Mouse (Mus musculus): Measurements from ENCODE around the gene B3gat3. TPM values are rescaled to one million over a fixed set of nuclear protein-coding genes. Genes with fewer than 3 reads are reported as not detected.

The B3gat3 gene
- polyA plus RNA-seq, 1 experiment = 80.8 TPM

DNA sequence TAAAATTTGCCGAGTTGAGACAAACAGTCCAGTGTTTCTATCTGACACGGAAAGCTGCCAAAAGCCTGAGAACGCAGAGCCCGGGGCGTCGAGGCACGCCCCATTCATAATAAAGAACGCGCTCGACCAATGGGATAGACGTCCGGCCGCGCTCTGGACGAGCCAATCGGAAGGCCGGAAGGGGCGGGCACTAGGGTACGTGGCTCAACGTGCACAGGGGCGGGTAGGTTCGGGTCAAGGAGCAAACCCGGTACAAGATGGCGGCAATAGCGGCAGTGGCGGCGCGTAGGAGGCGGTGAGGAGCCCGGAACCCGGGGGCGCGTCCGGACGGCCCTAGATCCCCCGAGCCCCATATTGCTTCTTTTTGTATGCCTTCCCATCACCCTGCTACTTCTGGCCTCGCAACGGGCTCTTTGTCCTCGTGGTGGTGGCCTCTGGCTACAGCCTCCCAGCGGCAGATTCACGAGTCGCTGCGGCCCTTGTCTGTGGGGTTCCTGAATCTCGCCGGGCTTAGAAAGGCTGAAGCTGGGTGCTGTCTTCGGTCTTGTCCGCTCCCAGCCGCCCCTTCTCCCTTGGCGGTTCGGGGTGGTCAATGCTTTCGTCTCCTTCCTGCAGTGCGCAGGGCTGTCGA lies 22.2 kb upstream of the B3gat3 start, which contains the start of gene Ganab:
Gene Ganab (plus strand): TSS at position 207 of the 631 bp plus-strand sequence.
- DNase-seq (ENCODE audit: low spot score) = peak; percentile 84

DNA sequence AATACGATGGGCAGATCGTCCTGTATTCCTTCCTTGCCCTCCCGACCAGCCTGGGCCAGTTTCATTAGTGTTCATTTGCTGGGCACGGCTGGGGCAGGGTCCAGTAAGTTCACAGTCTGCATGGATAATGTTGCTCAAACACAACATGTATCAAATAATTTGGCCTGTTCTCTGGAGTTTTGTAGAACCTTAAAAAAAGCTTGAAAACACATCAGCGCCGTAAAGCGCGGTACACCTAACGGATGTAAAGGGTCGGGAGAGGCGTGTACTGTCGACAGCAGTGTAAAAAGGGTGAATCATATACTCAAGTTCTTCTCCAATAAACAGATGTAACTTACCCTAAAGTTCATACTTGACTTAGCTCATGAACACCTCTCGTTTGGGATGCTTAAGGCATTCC lies 21.6 kb upstream of the B3gat3 start:
- no peak for DNase-seq (ENCODE audit: low spot score)

DNA sequence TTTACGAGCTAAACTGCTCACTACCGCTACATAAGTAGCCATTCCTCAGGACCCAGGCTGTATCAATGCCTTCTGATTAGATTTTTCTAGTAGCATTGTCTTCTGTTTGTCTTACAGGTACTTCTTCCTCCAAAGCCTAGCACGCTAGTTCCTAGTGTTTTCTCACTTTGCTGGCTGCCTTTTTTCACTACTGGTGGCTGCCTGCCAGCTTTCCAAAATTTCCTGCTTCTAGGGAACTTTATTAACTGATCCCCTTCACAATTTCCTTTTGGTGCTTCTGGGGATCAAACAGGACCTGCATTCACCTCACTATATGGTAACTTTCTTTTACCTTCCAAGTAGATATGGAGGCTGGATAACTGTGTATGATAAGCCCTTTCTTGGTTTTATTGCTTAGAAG lies 21.1 kb upstream of the B3gat3 start:
- DNase-seq (ENCODE audit: low spot score) = no peak

DNA sequence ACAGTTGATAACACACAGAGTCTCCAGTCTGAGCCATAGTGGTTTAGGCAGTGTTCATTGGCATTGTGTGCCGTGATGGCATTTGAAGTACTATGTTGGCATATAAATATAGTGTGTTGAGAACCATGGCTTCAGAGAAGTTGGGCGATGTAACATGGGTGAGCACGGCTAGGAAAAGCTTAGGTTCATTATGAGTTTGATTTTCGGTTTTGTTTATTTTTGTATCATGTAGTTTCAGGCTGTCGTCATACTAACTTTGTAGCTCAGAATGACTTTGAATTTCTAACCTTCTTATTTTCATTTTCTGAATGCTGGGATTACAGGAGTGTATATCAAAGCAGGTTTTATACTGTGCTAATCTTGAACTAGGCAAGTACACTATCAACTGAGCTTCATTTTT lies 16.8 kb upstream of the B3gat3 start:
- no peak for DNase-seq (ENCODE audit: low spot score)

DNA sequence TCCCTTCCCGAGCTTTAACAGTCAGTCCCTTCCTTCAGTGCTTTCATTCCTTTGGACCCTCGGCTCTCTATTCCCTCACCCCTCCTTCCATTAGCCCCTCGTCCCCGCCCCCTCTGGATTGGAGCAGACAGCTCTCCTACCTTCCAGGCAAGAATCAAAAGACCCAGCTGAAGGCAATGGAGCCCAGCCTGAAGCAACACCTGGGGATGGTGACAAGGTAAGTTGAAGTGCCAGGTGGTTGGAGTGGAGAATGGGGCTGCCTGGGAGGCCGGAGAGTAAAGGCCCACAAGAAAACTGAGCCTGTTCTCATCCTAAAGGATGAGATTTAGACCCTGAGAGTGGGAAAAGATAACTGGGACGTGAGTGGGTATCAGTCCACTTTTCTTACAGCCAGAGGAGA lies 11.6 kb upstream of the B3gat3 start:
- no peak for DNase-seq (ENCODE audit: low spot score)

DNA sequence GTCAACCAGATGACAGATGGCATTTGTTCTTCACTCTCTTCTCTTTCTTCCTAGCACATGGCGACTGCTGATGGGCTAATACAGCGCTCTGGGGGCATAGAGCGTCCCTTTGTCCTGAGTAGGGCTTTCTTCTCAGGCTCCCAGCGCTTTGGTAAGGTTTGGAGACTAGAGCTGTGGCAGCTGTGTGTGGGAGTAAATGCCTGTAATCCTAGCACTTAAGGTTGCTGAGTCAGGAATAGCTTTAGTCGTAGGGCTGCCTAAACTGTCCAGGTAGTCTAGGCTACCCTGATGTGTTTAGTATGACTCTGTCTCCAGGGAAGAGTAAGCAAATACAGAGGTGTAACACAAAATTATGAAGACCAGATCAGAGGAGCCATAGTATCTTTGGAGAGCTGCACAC lies 8.4 kb upstream of the B3gat3 start:
- no peak for DNase-seq (ENCODE audit: low spot score)

DNA sequence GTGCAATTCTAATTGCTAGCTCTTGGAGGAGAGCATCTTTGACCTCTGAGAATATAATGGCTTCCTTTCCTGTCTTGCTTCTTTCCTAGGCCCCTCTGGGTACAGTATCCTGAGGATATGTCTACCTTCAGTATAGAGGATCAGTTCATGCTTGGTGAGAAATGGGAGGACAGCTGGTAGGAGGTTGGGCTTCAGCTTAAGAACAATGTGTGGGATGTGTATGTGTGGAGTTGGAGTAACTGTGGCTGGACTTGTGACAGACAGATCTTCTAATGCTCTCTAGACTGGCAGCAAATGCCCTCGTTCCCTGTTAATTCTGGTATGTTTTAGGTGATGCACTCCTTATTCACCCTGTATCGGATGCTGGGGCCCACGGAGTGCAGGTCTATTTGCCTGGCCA lies 6.0 kb upstream of the B3gat3 start:
- DNase-seq (ENCODE audit: low spot score) = no peak

DNA sequence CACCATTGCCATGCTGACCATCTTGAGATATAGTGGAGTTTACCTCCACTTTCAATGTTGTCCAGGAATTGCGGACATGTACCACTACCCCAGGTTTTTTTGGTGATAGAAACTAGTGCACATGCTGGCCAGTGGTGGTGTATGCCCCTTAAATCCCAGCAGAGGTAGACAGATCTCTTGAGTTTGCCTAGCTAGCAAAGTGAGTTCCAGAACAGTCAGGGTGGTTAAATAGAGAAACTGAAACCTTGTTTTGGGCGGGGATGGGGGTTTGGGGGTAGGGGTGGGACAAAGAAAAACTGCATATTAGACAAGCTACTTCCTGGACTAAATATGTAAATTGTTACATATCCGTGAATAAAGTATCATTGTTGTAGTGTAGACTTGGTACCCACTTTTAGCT lies 1.2 kb upstream of the B3gat3 start:
- DNase-seq (ENCODE audit: low spot score) = no peak

DNA sequence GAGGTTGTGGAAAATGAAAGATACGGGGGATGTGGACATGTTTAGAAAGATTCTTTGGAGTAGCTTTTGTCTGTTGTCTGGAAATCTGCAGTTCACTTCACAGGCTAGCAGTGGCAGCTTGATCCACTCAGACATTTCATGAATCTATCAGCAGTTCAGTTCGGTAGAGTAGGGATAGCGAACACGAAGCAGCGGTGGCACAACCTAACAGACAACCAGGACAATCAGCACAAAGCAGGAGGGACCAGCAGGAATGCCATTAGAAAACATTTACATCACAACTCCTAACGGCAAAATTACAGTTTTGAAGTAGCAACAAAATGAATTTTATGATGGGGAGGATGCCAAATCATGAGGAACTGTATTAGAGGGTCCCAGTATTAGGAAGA lies 496 bp upstream of the B3gat3 start:
- DNase-seq (ENCODE audit: low spot score) = no peak

DNA sequence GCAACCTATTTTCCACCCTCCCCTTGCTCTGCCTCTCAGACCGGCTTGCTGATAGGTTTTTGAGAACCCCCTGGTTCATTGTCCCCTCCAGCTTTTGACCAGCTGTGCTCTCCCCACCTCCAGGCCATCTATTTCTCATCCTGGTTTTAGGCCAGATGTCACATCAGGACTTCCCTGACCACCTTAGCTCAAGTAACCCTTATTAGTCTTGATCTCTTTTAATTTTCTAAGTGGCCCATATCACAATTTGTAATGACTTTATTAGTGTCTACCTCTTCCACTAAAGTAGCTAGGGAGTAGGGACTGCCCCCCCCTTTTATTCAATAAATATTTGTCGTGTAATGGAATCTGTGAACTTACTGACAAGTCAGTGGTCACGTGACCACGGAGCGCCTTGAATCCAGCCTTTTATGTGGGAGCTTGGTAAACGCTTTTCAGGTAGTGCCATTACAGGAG lies 690 bp downstream of the B3gat3 start:
- no peak for DNase-seq (ENCODE audit: low spot score)

DNA sequence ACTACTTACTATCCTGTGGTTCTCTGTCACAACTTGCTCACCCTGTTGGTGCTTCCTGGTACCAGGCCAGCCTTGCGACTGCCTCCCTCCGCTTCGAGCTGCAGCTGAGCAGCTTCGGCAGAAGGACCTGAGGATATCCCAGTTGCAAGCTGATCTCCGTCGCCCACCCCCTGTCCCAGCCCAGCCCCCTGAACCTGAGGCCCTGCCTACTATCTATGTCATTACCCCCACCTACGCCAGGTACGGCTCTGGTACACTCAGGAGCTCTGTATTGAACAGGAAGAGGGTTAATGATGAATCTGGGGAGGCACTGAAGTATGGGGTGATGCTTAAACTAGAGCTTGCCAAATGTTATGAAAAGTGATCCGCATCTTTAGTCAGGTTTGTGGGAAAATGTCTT lies 1.6 kb downstream of the B3gat3 start:
- DNase-seq (ENCODE audit: low spot score) = no peak

DNA sequence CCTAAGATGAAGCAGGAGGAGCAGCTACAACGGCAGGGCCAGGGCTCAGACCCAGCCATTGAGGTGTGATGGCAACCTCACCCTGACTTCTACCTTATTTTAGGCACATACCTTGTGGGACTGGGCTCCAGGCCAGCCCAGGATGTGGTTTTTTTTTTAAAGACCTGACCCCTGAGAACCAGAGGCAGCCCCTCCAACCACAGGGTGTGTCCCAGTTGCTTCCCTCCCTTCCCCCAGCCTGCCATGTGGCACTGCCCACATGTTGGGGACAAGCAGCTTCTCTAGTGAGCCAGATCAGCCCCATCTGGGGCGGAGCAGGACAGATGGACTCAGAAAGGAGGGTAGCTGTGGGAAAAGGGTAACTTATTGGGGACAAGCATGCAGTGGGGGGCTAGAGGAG lies 6.6 kb downstream of the B3gat3 start:
- DNase-seq (ENCODE audit: low spot score) = no peak

DNA sequence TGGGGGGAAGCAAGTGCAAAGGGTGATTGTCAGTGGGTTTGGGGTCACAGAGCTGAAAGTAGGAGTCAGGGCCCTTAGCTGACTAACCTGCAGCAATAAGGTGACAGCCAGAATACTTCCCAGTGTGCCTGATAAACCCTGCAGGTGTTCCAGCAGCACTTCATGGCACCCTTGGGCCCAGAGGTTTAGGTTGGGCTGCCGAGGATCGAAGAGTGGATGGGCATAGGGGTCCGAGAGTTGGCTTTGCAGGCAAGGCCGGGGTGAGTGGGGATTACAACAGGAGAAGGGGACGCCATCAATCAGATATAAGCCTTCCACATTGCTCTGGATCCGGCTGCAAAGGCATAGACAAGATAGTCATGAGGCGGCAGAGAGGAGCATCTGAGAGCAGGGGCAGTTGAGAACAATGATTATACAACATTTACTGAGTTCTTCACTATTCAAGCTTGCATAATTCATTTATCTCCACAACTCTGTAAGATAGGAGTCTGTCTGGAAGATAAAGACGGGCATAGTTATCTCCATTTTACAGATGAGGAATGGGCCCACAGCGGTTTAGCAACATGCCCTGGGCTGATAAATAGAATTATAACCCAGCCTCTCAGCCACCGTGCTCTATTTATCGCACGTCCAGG lies 7.8 kb downstream of the B3gat3 start:
- DNase-seq (ENCODE audit: low spot score) = no peak

DNA sequence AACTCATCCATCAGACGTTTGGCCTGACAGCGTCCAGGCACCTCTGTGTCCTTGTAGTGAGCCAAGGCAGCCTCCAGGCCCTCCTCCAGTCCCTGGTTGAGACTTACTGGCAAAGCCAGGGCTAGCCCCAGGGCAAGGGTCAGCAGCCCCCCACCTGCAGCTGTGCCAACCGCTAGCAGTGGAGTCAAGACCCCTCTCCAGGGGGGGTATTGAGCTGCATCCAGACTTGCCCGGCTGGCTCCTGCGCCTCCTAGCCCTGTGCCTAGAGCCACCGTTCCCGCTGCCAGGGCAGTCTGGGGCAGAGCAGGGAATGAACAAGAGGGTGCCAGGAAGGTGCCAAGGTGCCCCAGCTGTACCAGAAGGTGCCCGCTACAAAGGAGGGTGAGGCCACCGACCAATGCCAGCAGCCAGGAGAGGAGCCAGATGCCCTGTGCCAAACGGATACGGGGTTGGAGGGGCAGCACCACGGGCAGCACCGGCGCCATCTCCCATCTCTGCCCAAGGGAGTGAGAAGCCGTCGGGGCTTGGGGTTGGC lies 8.6 kb downstream of the B3gat3 start:
- DNase-seq (ENCODE audit: low spot score) = peak; percentile 51

DNA sequence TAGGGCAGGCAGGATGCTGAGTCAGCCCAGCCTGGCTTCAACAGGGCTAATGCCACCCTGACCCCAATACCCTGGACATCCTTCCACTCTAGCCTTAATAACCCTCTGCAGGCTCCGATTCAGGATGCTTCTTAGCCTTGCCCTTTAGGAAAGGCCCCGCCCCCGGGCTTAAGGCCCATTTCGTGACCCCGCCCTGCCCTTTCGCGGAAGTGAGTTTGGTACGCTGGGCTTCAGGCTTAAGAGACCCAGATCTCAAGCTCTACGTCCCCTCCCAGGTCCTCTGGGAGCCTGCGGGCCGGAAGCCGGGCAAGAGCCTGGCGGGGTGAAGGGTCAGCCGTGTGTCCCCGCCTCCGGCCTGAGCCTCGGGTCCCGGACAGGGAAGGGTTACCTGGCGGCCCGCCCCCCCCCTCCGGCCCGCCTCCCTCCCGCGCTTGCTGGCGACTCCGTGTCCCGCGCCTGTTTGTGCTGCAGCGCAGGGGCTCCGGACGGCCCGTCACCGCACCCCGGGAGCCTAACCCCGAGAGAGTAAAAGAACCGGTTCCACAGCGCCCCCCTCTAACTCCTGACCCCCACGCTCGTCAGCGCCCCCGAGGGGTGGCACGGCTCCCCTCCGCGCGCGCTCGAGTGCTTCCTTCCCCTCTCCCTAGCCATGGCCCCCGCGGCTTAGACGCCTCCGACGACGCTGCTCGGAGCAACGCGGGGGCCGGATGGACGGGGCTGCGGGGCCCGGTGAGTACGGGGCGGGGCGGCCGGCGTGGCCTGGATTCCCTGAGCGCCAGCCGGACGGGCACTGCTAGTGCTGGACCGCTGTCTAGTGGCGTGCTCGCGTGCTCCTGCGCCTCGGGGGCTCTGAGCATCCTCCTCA lies 9.3 kb downstream of the B3gat3 start, which contains the start of the genes Rom1 and Eml3:
Gene Rom1 (minus strand): TSS at position 133 of the 865 bp plus-strand sequence.
Gene Eml3 (plus strand): TSS at position 329 of the 865 bp plus-strand sequence.
- DNase-seq (ENCODE audit: low spot score) = peak; percentile 77

DNA sequence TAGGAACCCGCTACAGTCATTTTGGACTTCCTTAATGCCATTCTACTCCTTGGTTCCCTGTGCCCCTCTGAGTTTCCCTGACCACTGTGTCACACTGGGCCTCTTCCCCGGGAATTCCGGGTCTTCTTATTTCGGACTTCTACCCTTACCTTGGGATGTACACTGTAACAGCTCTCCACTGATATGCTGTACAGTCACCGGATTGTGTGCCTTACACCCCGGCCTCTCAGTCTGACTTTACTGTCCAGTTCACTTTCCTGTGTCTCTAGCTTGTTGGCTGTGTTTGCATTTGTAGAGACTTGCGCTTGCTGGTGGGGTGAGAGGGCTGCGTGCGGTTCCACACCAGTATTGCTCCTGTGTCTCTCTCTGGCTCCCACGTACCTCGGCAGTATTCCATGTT lies 9.9 kb downstream of the B3gat3 start:
- DNase-seq (ENCODE audit: low spot score) = no peak

DNA sequence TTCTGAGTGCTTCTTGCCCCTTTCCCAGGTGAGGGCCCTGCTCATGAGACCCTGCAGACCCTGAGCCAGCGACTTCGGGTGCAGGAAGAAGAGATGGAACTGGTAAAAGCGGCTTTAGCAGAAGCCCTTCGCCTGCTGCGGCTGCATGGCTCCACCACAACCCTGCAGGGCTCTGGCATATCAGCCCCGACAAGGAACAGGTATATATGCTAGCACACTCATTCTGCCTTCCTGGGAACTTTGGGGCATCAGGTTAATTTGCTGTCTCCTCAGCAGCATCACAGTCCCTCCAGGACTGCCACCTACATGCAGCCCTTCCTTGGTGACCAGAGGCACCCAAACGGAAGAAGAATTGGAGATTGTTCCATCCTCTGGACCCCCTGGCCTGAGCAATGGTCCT lies 10.6 kb downstream of the B3gat3 start:
- DNase-seq (ENCODE audit: low spot score) = no peak

DNA sequence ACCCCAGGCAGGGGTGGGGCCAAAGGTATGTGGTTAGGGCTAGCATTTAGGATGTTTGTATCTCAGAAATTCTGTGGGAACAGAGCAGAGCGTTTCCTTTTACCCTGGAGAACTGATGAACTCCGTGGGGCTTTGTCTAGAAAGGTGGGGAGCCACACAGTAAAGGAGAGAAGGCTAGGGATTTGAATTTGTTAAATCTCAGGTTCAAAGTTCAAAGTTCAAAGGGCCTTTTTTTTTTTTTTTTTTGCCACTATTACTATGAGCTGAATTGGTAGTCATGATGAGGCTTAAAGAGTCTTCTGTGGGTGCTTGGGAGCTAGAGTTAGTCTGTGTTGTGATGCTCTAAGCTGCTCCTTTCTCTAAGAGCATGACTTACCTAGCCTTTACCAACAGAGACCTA lies 16.6 kb downstream of the B3gat3 start:
- DNase-seq (ENCODE audit: low spot score) = no peak

DNA sequence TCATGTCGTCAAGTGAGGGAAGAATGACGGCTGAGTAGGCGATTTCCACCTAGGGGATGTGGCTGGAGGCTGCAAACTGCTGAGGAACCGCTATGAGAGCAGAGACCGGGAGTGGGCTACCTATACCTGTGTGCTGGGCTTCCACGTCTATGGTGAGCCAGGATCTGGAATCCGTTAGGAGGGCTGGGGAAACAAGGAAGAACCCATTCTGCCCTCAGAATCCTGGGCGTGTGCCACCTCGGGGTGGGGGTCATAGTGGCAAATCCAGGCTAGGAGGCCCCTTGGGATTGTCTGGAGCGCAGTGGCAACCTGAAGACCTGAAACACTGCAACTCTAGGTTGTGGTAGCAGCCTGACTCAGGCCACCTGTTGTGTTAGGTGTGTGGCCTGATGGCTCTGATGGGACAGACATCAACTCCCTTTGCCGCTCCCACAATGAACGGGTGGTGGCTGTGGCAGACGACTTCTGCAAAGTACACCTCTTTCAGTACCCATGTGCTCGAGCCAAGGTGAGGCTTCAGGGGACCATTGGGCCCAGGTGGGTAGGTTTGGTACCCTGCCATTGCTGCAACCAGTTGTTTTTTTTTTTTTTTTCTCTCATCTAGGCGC lies 20.5 kb downstream of the B3gat3 start:
- DNase-seq (ENCODE audit: low spot score) = no peak

DNA sequence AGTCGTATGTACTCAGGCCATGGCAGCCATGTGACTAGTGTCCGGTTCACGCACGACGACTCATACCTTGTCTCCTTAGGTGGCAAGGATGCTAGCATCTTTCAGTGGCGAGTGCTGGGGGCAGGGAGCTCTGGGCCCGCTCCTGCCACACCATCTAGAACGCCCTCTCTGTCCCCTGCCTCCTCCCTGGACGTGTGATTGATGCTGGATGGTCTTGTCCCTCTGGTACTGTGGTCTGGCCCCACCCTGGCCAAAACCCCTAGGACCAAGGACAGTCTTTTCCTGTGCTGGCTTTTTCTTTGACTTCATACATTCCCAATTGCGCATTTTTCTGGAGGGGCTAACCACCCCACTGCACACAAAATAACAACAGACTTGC lies 21.0 kb downstream of the B3gat3 start:
- no peak for DNase-seq (ENCODE audit: low spot score)

DNA sequence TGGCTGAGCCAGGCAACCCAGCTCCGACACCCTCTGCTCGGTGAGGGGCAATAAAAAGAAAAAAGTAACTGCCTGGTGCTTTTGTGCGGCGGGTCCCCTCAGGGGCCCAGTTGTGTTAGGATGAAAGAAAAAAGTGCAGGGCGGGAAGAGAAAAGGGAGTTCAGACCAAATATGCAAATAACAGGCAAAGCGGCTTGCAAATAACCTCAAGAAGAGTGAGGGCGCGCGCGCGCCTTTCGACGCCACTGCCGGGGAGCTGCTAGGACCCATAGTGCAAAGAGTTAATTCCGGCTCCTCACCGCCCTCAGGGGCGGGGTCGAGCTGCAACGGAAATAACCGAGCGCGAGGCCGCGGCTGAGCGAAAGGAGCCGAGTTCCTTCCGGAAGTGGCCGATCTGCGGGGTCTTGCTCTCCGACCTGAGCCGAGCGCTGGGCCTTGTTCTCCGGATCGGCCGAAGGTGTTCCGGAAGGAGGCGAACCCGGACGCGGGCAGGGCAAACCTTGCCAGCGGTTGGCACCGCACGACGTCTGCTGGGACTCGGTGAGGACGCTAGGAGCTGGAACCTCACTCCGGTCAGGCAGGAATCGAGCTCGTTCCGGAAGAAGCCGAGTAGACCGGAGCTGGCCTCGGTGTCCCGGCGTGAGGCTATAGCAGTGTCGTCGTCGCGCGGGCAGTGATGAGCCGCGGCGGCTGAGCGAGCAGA lies 21.5 kb downstream of the B3gat3 start, which contains the start of gene Mta2:
Gene Mta2 (plus strand): TSS at position 361 of the 703 bp plus-strand sequence.
- DNase-seq (ENCODE audit: low spot score) = peak; percentile 88

All from urinary bladder, adult 2 months (tissue).